Mouse (Mus musculus) bone marrow macrophage, adult 2 months (primary cell): ENCODE data around the gene Ephx1.

Experiments
- CTCF ChIP-seq: IDR thresholded peaks from 2 replicates; pipeline ENCODE4 v1.5.1; 2012; ENCODE audit warnings: low read depth, mild to moderate bottlenecking, low read length, moderate library complexity
- POLR2A ChIP-seq: IDR thresholded peaks from 2 replicates; pipeline ENCODE4 v1.6.1; 2012; ENCODE audit warnings: mild to moderate bottlenecking, low read depth, low read length, borderline replicate concordance

GRCm38 (mm10) chr1:181007831-181008230, 12.9 kb downstream of the Ephx1 start:
- no peak for TF ChIP-seq CTCF
- no peak for TF ChIP-seq POLR2A
